Mouse (Mus musculus) spleen, adult 2 months (tissue): ENCODE results near the gene Colgalt1. TPM values are rescaled to one million over a fixed set of nuclear protein-coding genes. Genes with fewer than 3 reads are reported as not detected.
A peak's percentile ranks its signal among the peaks of the same experiment; 100 is the strongest.

Experiments used
- DNase-seq, 2 experiments: peaks; one replicate each; pipeline versions ENCODE4 v3.0.0 to v3.0.0-alpha.2; 2012 to 2021; ENCODE audit warnings: low spot score in 2 of 2, low read depth in 1 of 2
- H3K27ac ChIP-seq: fragments of 200-500 bp; 2 replicates; pipeline ENCODE4 v1.5.1; 2012; ENCODE audit warnings: low read length, inconsistent platforms; ENCODE audit not compliant: insufficient read depth
- H3K27me3 ChIP-seq: fragments of 200-500 bp; 2 replicates; pipeline ENCODE4 v1.6.1; 2012; ENCODE audit warnings: mild to moderate bottlenecking, moderate library complexity, low read length, inconsistent platforms; ENCODE audit not compliant: control insufficient read depth, insufficient read depth
- H3K36me3 ChIP-seq: fragments of 200-500 bp; 2 replicates; pipeline ENCODE4 v1.6.1; 2012; ENCODE audit warnings: mild to moderate bottlenecking, low read length, inconsistent platforms; ENCODE audit not compliant: control insufficient read depth, insufficient read depth
- H3K4me1 ChIP-seq: fragments of 200-500 bp; 2 replicates; pipeline ENCODE4 v1.6.1; 2011; ENCODE audit warnings: inconsistent platforms; ENCODE audit not compliant: control insufficient read depth, insufficient read depth, insufficient read length
- H3K4me3 ChIP-seq: fragments of 200-500 bp; 2 replicates; pipeline ENCODE4 v1.5.1; 2011; ENCODE audit warnings: mild to moderate bottlenecking, inconsistent platforms; ENCODE audit not compliant: insufficient read depth, insufficient read length; ENCODE audit errors: extremely low read depth
- CTCF ChIP-seq: fragments of 200-500 bp; IDR thresholded peaks from 2 replicates; pipeline ENCODE4 v1.5.1; 2011; ENCODE audit warnings: mild to moderate bottlenecking, inconsistent platforms; ENCODE audit not compliant: insufficient read depth, insufficient read length, insufficient replicate concordance; ENCODE audit errors: extremely low read depth
- POLR2A ChIP-seq: fragments of 200-500 bp; IDR thresholded peaks from 2 replicates; pipeline ENCODE4 v1.6.1; 2011; ENCODE audit warnings: low read depth, low read length, inconsistent platforms
- WGBS: fragments of 180-500 bp; shearing (Covaris S2); methylation state at CpG from one replicate; pipeline ENCODE4 v1.1.7; 2018; 5-methylcytosine and 5-hydroxymethylcytosine counted together
- polyA plus RNA-seq: library from polyadenylated mRNA; depleted of rRNA; stranded (reverse); fragments of >200 nt; gene quantifications from 2 replicates; pipeline ENCODE4 v1.2.3, GENCODE M21; 2012

The Colgalt1 gene
- polyA plus RNA-seq, 1 experiment: 159 TPM

DNA sequence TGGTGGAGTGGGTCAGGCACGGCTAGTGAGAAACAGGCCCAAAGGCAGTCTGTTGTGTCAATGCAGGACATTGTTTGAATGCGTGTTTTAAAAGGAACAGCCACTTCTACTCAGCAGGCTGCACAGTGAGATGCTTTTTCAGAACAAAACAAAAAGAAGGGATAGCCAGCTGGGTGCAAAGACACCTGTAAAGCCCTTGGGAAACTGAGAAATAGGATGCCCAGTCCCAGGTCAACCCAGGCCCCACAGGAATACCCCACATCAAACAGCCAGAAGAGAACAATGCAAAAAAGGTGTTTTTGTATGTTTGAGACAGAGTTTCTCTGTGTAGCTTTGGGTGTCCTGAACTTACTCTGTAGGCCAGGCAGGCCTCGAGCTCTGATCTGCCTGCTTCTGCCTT is 22.0 kb upstream of the Colgalt1 start:
- no peak overlapping the region for H3K4me3 ChIP-seq
- H3K36me3 ChIP-seq: no peaks in the 10 kb centered on the region
- peaks cover 8% of the 10 kb centered on the region; the same call in 1 of the 2 replicates for H3K4me1 ChIP-seq
- no peak overlapping the region for H3K27ac ChIP-seq
- 84% methylated on average over 3 of the region's 3 CpGs for WGBS
- TF ChIP-seq POLR2A (no peak), CTCF (no peak)
- DNase-seq: no peak
- no peaks in the 10 kb centered on the region for H3K27me3 ChIP-seq

DNA sequence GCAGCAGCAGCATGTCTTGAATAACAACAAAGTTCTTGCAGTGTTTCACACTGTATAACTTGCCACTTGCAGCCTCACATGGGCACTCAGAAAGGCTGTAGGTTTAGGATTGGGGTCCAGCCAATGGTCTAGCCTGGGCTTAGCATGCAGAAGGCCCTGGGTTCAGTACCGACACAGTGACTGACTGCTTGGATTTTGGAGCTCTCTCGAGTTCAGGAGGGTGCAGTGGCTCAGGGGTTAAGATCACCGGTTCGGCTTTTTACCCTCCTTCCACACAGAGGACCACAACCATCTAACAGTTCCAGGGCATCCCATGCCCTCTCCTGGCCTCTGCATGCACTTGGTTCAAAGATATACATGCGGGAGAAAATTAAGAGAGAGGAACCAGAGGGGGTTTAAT is 19.8 kb upstream of the Colgalt1 start:
- Histone ChIP-seq H3K4me1 (peaks cover 13% of the 10 kb centered on the region; the same call in 1 of the 2 replicates), H3K36me3 (no peaks in the 10 kb centered on the region), H3K4me3 (peak overlapping the region; percentile 95), H3K27ac (peak overlapping the region; percentile 95), H3K27me3 (no peaks in the 10 kb centered on the region)
- DNase-seq: no peak
- 6% methylated on average over 5 of the region's 5 CpGs for WGBS
- TF ChIP-seq CTCF: no peak
- TF ChIP-seq POLR2A: no peak

DNA sequence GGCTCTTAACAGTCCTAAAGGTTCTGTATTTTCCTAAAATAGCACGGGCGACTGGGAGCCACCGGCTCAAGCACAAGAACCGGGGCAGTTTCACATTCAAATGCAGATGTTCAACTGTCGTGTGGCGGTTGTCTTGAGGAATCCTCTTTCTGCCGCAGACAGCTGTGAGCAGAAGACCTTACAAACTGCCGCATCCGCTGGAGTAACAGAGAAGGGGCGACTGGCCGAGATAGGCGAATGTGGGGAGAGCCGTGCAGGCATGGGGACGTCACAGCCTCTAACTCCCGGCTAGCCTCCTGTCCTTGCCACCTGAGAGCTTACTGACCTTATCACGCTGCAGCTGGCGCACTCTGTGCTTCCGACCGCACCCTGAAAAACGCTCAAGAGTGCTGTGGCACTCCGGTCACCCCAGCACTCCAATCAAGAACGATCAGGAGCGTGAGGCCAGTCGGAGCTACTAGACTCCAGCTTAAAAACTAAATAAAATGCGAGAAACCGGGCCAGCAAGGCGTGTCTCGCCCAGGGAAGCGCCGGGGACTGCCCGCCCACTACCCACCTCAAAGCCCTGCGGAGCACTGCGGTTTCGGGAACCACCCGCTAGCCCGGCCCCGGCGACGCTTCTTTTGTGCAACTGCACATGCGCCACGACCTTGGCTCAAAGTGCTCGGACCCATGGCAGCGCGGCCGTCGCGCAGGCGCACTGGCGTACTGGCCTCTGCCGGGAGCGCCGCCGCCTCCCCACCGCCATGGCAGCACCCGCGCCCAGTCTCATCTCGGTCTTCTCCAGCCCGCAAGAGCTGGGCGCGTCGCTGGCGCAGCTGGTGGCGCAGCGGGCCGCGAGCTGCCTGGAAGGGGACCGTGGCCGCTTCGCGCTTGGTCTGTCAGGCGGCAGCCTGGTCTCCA is 19.1 kb upstream of the Colgalt1 start, which contains the start of gene Pgls:
Gene Pgls, plus strand, starts transcription at position 706 of the 903 bp plus-strand sequence.
- Histone ChIP-seq H3K27me3 (no peaks in the 10 kb centered on the region), H3K36me3 (no peaks in the 10 kb centered on the region), H3K4me1 (peaks cover 20% of the 10 kb centered on the region; the same call in 1 of the 2 replicates), H3K27ac (peak within 1 kb of the TSS; percentile 99), H3K4me3 (peak within 1 kb of the TSS; percentile 95)
- peak; percentile 76 to 96 for DNase-seq
- TF ChIP-seq CTCF (no peak), POLR2A (peak; percentile 65)
- under 1% methylated on average over 71 of the region's 71 CpGs for WGBS

DNA sequence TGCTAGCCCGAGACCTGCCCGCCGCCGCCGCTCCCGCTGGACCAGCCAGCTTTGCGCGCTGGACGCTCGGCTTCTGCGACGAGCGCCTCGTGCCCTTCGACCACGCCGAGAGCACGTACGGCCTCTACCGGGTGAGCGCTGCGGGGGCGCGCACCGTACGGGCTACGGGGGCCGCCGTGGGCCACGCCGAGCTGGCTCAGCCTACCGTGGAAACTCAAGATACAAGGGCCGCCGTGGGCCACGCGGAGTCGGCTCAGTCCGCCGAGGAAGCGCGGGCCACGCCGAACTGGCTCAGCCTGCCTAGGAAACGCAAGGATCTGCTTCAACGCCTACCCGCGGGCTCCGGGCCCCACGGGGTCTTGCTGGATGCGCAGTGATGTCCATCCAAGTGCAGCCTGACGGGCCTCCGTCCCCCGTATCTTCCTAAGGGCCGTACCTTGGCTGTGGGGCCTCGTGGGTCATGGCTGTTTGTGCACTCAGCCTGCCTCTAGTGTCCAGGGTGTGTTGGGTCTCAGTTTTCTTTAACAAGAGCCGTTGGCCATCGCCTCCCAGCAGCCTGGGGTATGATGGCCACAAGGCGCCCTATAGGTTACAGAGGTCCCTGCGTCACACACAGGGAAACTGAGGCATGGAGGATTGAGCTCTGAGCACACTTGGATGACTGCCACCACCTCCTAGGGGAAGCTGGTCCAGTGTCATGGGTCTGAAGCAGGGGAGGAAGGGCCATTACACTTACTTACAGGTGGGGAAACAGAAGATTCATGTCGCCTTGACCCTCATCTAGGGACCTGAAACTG is 18.2 kb upstream of the Colgalt1 start:
- peak; percentile 31 to 75 for DNase-seq
- WGBS: 2% methylated on average over 60 of the region's 60 CpGs
- H3K4me1 ChIP-seq: peaks cover 24% of the 10 kb centered on the region; the same call in 1 of the 2 replicates

DNA sequence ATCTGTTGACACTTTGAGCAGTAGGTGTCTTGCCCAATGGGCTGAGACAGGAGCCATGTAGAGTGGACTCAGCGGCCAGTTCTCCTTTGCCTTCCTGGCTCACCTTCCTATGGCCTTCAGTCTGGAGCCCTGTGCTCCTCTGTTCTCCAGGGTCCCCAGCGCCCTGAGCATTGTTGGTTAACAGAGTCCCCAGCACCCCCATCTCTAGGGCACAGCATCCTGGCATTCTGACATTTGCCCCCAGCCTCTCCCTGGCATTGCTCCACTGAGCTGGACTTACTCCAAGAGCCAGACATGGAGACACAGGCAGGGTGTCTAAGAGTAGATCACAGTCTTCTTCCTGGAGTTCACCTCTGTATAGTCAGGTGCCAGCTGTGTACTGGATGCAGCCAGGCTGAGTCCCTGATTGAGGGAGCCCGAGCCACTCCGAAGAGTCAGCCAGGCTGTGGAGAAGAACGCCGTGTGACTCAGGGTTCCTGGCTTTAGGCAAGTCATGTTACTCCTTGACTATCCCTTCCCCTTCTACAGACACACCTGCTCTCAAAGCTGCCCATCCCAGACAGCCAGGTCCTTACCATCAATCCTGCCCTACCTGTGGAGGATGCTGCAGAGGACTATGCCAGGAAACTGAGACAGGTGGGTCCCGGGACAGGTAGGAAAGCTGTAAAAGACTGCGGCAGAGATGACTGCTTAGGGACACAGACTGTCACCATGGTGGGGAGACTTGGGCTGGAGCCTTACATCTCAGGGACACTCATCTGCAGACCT is 17.1 kb upstream of the Colgalt1 start:
- no peak for DNase-seq
- 87% methylated on average over 8 of the region's 8 CpGs for WGBS
- Histone ChIP-seq H3K27me3 (no peaks in the 10 kb centered on the region), H3K36me3 (no peaks in the 10 kb centered on the region), H3K4me3 (no peak overlapping the region), H3K27ac (no peak overlapping the region; the same call in 1 of the 2 replicates), H3K4me1 (peaks cover 24% of the 10 kb centered on the region; the same call in 1 of the 2 replicates)
- no peak for TF ChIP-seq POLR2A
- TF ChIP-seq CTCF: no peak

More for the DNA sequence above, 18.2 kb upstream of the Colgalt1 start:
- Histone ChIP-seq H3K27ac (peak overlapping the region; percentile 99), H3K4me3 (peak overlapping the region; percentile 95), H3K27me3 (no peaks in the 10 kb centered on the region), H3K36me3 (no peaks in the 10 kb centered on the region)
- TF ChIP-seq CTCF (no peak), POLR2A (no peak; the same call in 1 of the 2 replicates)

DNA sequence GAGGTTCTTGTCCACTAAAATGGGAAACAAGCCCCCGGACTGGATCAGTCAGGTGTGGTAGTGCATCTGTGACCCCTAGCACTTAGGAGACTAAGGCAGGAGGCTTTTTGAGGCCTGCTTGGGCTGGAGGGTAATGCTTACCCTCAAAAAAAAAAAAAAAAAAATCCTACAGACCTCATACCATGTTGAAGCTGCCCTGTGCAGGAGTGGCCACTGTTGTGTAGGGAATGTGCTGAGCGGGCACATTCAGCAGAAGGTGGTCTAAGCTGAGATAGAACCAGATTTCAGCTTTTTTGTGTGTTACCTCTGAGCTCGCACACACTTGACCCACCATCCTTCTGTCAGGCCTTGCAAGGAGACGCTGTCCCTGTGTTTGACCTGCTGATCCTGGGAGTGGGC is 16.5 kb upstream of the Colgalt1 start:
- WGBS: 91% methylated on average over 4 of the region's 4 CpGs
- peaks cover 27% of the 10 kb centered on the region; the same call in 1 of the 2 replicates for H3K4me1 ChIP-seq
- no peak for TF ChIP-seq CTCF
- TF ChIP-seq POLR2A: no peak
- no peak overlapping the region for H3K4me3 ChIP-seq
- no peaks in the 10 kb centered on the region for H3K27me3 ChIP-seq
- H3K36me3 ChIP-seq: no peaks in the 10 kb centered on the region
- H3K27ac ChIP-seq: no peak overlapping the region
- DNase-seq: no peak
